Mouse (Mus musculus): ENCODE measurements around the gene Arl3. TPM values are rescaled to one million over a fixed set of nuclear protein-coding genes. Genes with fewer than 3 reads are reported as not detected.
A peak's percentile ranks its signal among the peaks of the same experiment; 100 is the strongest.

Arl3 gene
- polyA plus RNA-seq, 1 experiment from 2014 or later, result 130 TPM

GRCm38 (mm10) chr19:46499836-46500580 lies 73.0 kb downstream of the Arl3 start:
- under 1% methylated on average over 47 of the region's 52 CpGs for WGBS
- DNase-seq (ENCODE audit: low spot score) (peak; percentile 100), ATAC-seq (replicated peaks; ENCODE audit: insufficient number of reproducible peaks, low FRiP score, low TSS enrichment, low read depth) (peak; percentile 72)
- Histone ChIP-seq H3K36me3 (replicated peaks; ENCODE audit: control insufficient read depth, insufficient read depth, low read depth, low read length) (no peaks in the 10 kb centered on the region; the same call in 1 of the 2 replicates), H3K9ac (replicated peaks; ENCODE audit: low read length) (peak overlapping the region; percentile 86), H3K27ac (replicated peaks; ENCODE audit: low read depth, low read length) (peak overlapping the region; percentile 97), H3K9me3 (replicated peaks; ENCODE audit: control insufficient read depth, low read length) (no peaks in the 10 kb centered on the region), H3K4me3 (ENCODE audit: low read depth, low read length) (peak overlapping the region; percentile 93), H3K4me1 (ENCODE audit: control insufficient read depth, insufficient read depth, low read length) (no peaks in the 10 kb centered on the region; the same call in none of the 2 replicates), H3K4me2 (ENCODE audit: low read depth, low read length) (peak overlapping the region; percentile 94), H3K27me3 (ENCODE audit: control insufficient read depth, insufficient read depth, low read length) (no peaks in the 10 kb centered on the region)

GRCm38 (mm10) chr19:46499539-46499835 lies 73.5 kb downstream of the Arl3 start:
- no peaks in the 10 kb centered on the region for H3K9me3 ChIP-seq (replicated peaks; ENCODE audit: control insufficient read depth, low read length)
- no peak overlapping the region for H3K4me2 ChIP-seq (ENCODE audit: low read depth, low read length)
- no peaks in the 10 kb centered on the region; the same call in 1 of the 2 replicates for H3K4me1 ChIP-seq (ENCODE audit: control insufficient read depth, insufficient read depth, low read length)
- H3K9ac ChIP-seq (replicated peaks; ENCODE audit: low read length), result no peak overlapping the region
- DNase-seq (ENCODE audit: low spot score), result no peak
- no peak for ATAC-seq (replicated peaks; ENCODE audit: insufficient number of reproducible peaks, low FRiP score, low TSS enrichment, low read depth)
- 1% methylated on average over 3 of the region's 3 CpGs for WGBS
- H3K36me3 ChIP-seq (replicated peaks; ENCODE audit: control insufficient read depth, insufficient read depth, low read depth, low read length), result no peaks in the 10 kb centered on the region; the same call in 1 of the 2 replicates
- 0 out of 2 replicates have a peak overlapping the region, but pooled peaks have one; percentile 11 for H3K27ac ChIP-seq (replicated peaks; ENCODE audit: low read depth, low read length)
- H3K4me3 ChIP-seq (ENCODE audit: low read depth, low read length), result 0 out of 2 replicates have a peak overlapping the region, but pooled peaks have one; percentile 93
- no peaks in the 10 kb centered on the region for H3K27me3 ChIP-seq (ENCODE audit: control insufficient read depth, insufficient read depth, low read length)

GRCm38 (mm10) chr19:46497230-46497629 lies 75.8 kb downstream of the Arl3 start:
- no peaks in the 10 kb centered on the region for H3K27me3 ChIP-seq (ENCODE audit: control insufficient read depth, insufficient read depth, low read length)
- H3K27ac ChIP-seq (replicated peaks; ENCODE audit: low read depth, low read length), result no peak overlapping the region
- no peaks in the 10 kb centered on the region for H3K4me1 ChIP-seq (ENCODE audit: control insufficient read depth, insufficient read depth, low read length)
- no peak for DNase-seq (ENCODE audit: low spot score)
- no peaks in the 10 kb centered on the region for H3K9me3 ChIP-seq (replicated peaks; ENCODE audit: control insufficient read depth, low read length)
- 54% methylated on average over 2 of the region's 2 CpGs for WGBS
- no peak for ATAC-seq (replicated peaks; ENCODE audit: insufficient number of reproducible peaks, low FRiP score, low TSS enrichment, low read depth)
- H3K4me3 ChIP-seq (ENCODE audit: low read depth, low read length), result no peak overlapping the region
- no peak overlapping the region for H3K4me2 ChIP-seq (ENCODE audit: low read depth, low read length)
- no peak overlapping the region for H3K9ac ChIP-seq (replicated peaks; ENCODE audit: low read length)
- no peaks in the 10 kb centered on the region for H3K36me3 ChIP-seq (replicated peaks; ENCODE audit: control insufficient read depth, insufficient read depth, low read depth, low read length)

- Histone ChIP-seq H3K9me3 (replicated peaks; ENCODE audit: control insufficient read depth, low read length) (no peaks in the 10 kb centered on the region), H3K4me2 (ENCODE audit: low read depth, low read length) (no peak overlapping the region), H3K36me3 (replicated peaks; ENCODE audit: control insufficient read depth, insufficient read depth, low read depth, low read length) (no peaks in the 10 kb centered on the region), H3K27ac (replicated peaks; ENCODE audit: low read depth, low read length) (no peak overlapping the region), H3K4me1 (ENCODE audit: control insufficient read depth, insufficient read depth, low read length) (no peaks in the 10 kb centered on the region), H3K9ac (replicated peaks; ENCODE audit: low read length) (no peak overlapping the region), H3K4me3 (ENCODE audit: low read depth, low read length) (no peak overlapping the region), H3K27me3 (ENCODE audit: control insufficient read depth, insufficient read depth, low read length) (no peaks in the 10 kb centered on the region)
- WGBS, result 80% methylated on average over 8 of the region's 8 CpGs
- no peak for DNase-seq (ENCODE audit: low spot score)
- ATAC-seq (replicated peaks; ENCODE audit: insufficient number of reproducible peaks, low FRiP score, low TSS enrichment, low read depth), result no peak
Observed at GRCm38 (mm10) chr19:46495136-46495535, 77.9 kb downstream of the Arl3 start.

- ATAC-seq (replicated peaks; ENCODE audit: insufficient number of reproducible peaks, low FRiP score, low TSS enrichment, low read depth), result no peak
- Histone ChIP-seq H3K27me3 (ENCODE audit: control insufficient read depth, insufficient read depth, low read length) (no peaks in the 10 kb centered on the region), H3K9me3 (replicated peaks; ENCODE audit: control insufficient read depth, low read length) (no peaks in the 10 kb centered on the region), H3K4me1 (ENCODE audit: control insufficient read depth, insufficient read depth, low read length) (no peaks in the 10 kb centered on the region), H3K9ac (replicated peaks; ENCODE audit: low read length) (no peak overlapping the region), H3K27ac (replicated peaks; ENCODE audit: low read depth, low read length) (no peak overlapping the region), H3K4me3 (ENCODE audit: low read depth, low read length) (no peak overlapping the region), H3K4me2 (ENCODE audit: low read depth, low read length) (no peak overlapping the region), H3K36me3 (replicated peaks; ENCODE audit: control insufficient read depth, insufficient read depth, low read depth, low read length) (peaks cover 3% of the 10 kb centered on the region; the same call in 1 of the 2 replicates)
- peak; percentile 49 for DNase-seq (ENCODE audit: low spot score)
- 0% methylated on average over 2 of the region's 2 CpGs for WGBS
Observed at GRCm38 (mm10) chr19:46490634-46491033, 82.4 kb downstream of the Arl3 start.

- Histone ChIP-seq H3K4me1 (ENCODE audit: control insufficient read depth, insufficient read depth, low read length) (no peaks in the 10 kb centered on the region), H3K4me2 (ENCODE audit: low read depth, low read length) (no peak overlapping the region), H3K36me3 (replicated peaks; ENCODE audit: control insufficient read depth, insufficient read depth, low read depth, low read length) (peaks cover 3% of the 10 kb centered on the region; the same call in 1 of the 2 replicates), H3K27me3 (ENCODE audit: control insufficient read depth, insufficient read depth, low read length) (no peaks in the 10 kb centered on the region), H3K9me3 (replicated peaks; ENCODE audit: control insufficient read depth, low read length) (no peaks in the 10 kb centered on the region), H3K27ac (replicated peaks; ENCODE audit: low read depth, low read length) (no peak overlapping the region), H3K9ac (replicated peaks; ENCODE audit: low read length) (no peak overlapping the region), H3K4me3 (ENCODE audit: low read depth, low read length) (no peak overlapping the region)
- ATAC-seq (replicated peaks; ENCODE audit: insufficient number of reproducible peaks, low FRiP score, low TSS enrichment, low read depth) (no peak), DNase-seq (ENCODE audit: low spot score) (no peak)
- WGBS, result 91% methylated on average over 1 of the region's 1 CpGs
Observed at GRCm38 (mm10) chr19:46489448-46489847, 83.5 kb downstream of the Arl3 start.

GRCm38 (mm10) chr19:46486709-46487108 lies 86.3 kb downstream of the Arl3 start:
- Histone ChIP-seq H3K4me2 (ENCODE audit: low read depth, low read length) (no peak overlapping the region), H3K9me3 (replicated peaks; ENCODE audit: control insufficient read depth, low read length) (no peaks in the 10 kb centered on the region), H3K4me3 (ENCODE audit: low read depth, low read length) (no peak overlapping the region), H3K4me1 (ENCODE audit: control insufficient read depth, insufficient read depth, low read length) (no peaks in the 10 kb centered on the region; the same call in 1 of the 2 replicates), H3K9ac (replicated peaks; ENCODE audit: low read length) (no peak overlapping the region; the same call in 1 of the 2 replicates), H3K36me3 (replicated peaks; ENCODE audit: control insufficient read depth, insufficient read depth, low read depth, low read length) (peaks cover 3% of the 10 kb centered on the region; the same call in 1 of the 2 replicates), H3K27ac (replicated peaks; ENCODE audit: low read depth, low read length) (no peak overlapping the region), H3K27me3 (ENCODE audit: control insufficient read depth, insufficient read depth, low read length) (no peaks in the 10 kb centered on the region)
- DNase-seq (ENCODE audit: low spot score) (no peak), ATAC-seq (replicated peaks; ENCODE audit: insufficient number of reproducible peaks, low FRiP score, low TSS enrichment, low read depth) (no peak)
- 67% methylated on average over 2 of the region's 2 CpGs for WGBS

- ATAC-seq (replicated peaks; ENCODE audit: insufficient number of reproducible peaks, low FRiP score, low TSS enrichment, low read depth) (no peak), DNase-seq (ENCODE audit: low spot score) (no peak)
- 72% methylated on average over 9 of the region's 9 CpGs for WGBS
- Histone ChIP-seq H3K27ac (replicated peaks; ENCODE audit: low read depth, low read length) (no peak overlapping the region), H3K4me1 (ENCODE audit: control insufficient read depth, insufficient read depth, low read length) (peaks cover 7% of the 10 kb centered on the region; the same call in 1 of the 2 replicates), H3K4me2 (ENCODE audit: low read depth, low read length) (no peak overlapping the region), H3K4me3 (ENCODE audit: low read depth, low read length) (no peak overlapping the region), H3K36me3 (replicated peaks; ENCODE audit: control insufficient read depth, insufficient read depth, low read depth, low read length) (peaks cover 3% of the 10 kb centered on the region; the same call in 1 of the 2 replicates), H3K27me3 (ENCODE audit: control insufficient read depth, insufficient read depth, low read length) (no peaks in the 10 kb centered on the region), H3K9ac (replicated peaks; ENCODE audit: low read length) (no peak overlapping the region), H3K9me3 (replicated peaks; ENCODE audit: control insufficient read depth, low read length) (no peaks in the 10 kb centered on the region)
Observed at GRCm38 (mm10) chr19:46485847-46486246, 87.2 kb downstream of the Arl3 start.

Measured in embryonic facial prominence, embryonic 11.5 days (tissue).